Mouse (Mus musculus): ENCODE data around the gene Gm44503. TPM values are rescaled to one million over a fixed set of nuclear protein-coding genes. Genes with fewer than 3 reads are reported as not detected.
A peak's percentile ranks its signal among the peaks of the same experiment; 100 is the strongest.

The Gm44503 gene
- polyA plus RNA-seq (2016; fragmentation: Nextera tagmentation; extraction: Ambion mirVana), result not detected in 2 replicates

DNA sequence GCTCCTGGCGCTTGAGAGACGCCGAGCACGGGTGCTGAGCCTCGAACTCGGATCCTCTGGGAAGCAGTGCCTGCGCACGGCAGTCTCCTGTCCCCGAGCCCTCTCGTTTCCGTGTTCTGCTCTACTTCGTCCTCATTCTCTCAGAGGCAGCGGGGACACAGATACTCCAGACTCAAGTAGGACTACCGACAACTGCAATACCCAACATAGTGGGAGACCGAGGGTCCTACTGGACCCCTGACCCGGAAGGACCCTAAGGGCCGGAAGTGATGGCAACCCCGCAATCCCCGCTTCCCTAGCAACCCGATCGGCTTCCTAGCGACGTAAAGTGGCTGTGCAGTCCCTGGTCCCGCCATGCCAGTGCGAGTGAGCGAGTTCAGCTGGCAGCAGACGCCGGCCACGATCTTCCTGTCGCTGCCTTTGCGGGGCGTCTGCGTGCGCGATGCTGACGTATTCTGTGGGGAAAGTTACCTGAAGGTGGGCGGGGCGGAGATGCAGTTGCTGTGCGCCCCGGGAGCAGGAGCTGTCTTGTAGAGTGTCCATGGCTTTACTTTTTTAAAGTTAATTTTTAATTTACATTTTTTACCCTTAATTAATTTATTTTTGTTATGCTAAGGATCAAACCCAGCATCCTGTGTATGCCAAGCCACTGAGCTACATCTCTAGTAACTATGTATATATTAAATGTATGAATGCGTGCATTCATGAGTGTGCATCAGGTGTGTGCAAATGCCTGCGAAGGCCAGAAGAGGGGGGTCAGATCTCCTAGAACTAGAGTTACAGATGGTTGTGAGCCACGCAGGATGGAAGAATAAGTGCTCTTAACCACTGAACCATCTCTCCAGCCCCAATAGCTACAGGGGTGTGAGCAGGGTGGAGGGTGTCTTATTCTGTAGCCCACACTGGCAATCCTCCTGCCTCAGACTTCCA, at the start of gene Gm44503, which contains the start of gene Dyx1c1:
TSS of gene Gm44503 (plus strand) at position 332 of the 930 bp plus-strand sequence.
TSS of gene Dyx1c1 (plus strand) at position 265 of the 930 bp plus-strand sequence.
- no peaks in the 10 kb centered on the region for H3K27me3 ChIP-seq (ENCODE audit: insufficient read depth, poor library complexity, severe bottlenecking)
- peak within 1 kb of the TSS; percentile 64 for H3K4me3 ChIP-seq
- H3K4me1 ChIP-seq (replicated peaks), result peaks cover 12% of the 10 kb centered on the region
- WGBS, result 3% methylated on average over 43 of the region's 43 CpGs
- no peaks in the 10 kb centered on the region for H3K9me3 ChIP-seq
- DNase-seq (ENCODE audit: low spot score), result peak; percentile 90
- H3K36me3 ChIP-seq, result no peaks in the 10 kb centered on the region
- H3K27ac ChIP-seq, result peak within 1 kb of the TSS; percentile 85

DNA sequence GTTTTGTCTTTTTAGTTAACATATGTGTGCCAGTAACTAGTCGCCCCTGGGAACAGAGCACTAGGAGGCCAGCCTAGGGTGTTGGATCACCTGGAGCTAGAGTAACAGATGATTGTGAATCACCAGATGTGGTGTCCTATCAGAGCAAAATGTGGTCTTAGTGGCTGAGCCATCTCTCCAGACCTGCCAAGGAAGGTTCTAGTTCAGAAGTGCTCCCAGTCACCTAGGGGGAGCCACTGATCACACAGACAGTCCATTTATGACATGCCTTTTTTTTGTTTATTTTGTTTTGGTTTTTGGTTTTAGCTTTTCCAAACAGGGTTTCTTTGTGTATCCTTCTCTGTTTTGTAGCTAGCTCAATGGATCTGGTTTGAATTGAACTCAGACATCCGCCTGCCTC, 47.3 kb upstream of the Gm44503 start:
- Histone ChIP-seq H3K4me3 (no peak overlapping the region), H3K27ac (no peak overlapping the region), H3K9me3 (no peaks in the 10 kb centered on the region), H3K27me3 (ENCODE audit: insufficient read depth, poor library complexity, severe bottlenecking) (no peaks in the 10 kb centered on the region), H3K36me3 (peaks cover 97% of the 10 kb centered on the region), H3K4me1 (replicated peaks) (no peaks in the 10 kb centered on the region)
- DNase-seq (ENCODE audit: low spot score), result no peak
- 93% methylated on average over 2 of the region's 2 CpGs for WGBS

DNA sequence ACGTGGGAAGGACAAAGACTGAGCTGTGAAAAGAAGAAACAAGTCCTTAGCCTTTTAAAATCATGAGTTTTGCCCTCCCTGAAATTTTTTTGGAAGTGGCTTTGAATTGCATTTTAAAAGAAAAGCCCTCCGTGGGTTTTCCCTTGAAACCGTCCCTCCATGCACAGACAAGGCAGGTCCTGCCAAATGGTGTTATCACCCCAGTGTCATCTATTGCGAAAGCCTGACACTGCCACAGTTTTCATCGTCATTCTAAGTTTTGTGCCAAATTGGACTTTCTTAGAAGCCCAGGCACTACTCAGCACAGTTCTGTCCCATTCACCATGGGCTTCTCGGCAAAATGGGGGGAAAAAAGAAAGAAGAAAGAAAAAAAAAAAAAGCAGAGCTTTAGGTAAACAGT, 45.1 kb upstream of the Gm44503 start:
- H3K36me3 ChIP-seq, result peaks cover 84% of the 10 kb centered on the region
- 87% methylated on average over 6 of the region's 6 CpGs for WGBS
- no peaks in the 10 kb centered on the region for H3K4me1 ChIP-seq (replicated peaks)
- no peak overlapping the region for H3K4me3 ChIP-seq
- H3K9me3 ChIP-seq, result no peaks in the 10 kb centered on the region
- no peak for DNase-seq (ENCODE audit: low spot score)
- no peaks in the 10 kb centered on the region for H3K27me3 ChIP-seq (ENCODE audit: insufficient read depth, poor library complexity, severe bottlenecking)
- no peak overlapping the region for H3K27ac ChIP-seq

DNA sequence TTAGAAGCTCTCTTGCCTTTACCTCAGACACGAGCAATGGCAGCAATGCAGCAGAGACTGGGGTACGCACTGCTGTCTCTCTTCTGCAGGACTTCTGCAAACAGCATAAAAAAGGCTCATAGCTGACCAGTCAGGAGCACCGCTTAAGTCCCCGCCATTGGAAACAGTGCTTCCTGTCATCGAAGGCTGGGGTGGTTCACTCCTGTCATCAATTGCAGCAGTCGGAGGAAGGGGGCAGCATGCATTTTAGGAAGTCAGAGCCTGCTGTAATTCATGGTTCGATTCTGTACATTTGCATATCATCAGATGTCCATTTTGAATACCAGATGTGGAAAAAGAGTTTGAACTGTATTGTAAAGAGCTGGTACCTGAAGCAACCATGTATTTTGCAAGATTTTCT, 42.9 kb upstream of the Gm44503 start:
- Histone ChIP-seq H3K4me3 (no peak overlapping the region), H3K4me1 (replicated peaks) (no peaks in the 10 kb centered on the region), H3K27ac (no peak overlapping the region), H3K27me3 (ENCODE audit: insufficient read depth, poor library complexity, severe bottlenecking) (no peaks in the 10 kb centered on the region), H3K9me3 (no peaks in the 10 kb centered on the region), H3K36me3 (peaks cover 62% of the 10 kb centered on the region)
- DNase-seq (ENCODE audit: low spot score), result no peak
- WGBS, result 83% methylated on average over 7 of the region's 7 CpGs

DNA sequence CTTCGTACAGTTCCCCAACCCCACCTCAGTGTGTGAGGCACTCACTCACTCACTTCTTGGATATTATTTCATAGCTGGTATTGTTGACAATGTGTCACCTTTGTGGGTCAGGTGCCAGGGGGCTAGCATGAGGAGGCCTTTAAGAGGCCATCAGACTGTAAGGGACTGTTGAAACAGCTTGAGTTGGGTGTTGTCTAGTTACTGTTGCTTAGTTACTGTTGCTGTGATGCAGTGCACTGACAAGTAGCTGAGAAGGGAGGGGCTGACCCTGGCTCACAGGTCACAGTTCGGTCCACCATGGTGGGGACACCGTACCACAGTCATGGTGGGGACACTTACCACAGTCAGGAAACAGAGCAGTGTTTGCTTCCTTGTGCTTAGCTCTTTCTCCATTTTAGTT, 35.6 kb upstream of the Gm44503 start:
- Histone ChIP-seq H3K27ac (no peak overlapping the region), H3K36me3 (0 out of 2 replicates have a peak, but pooled peaks cover 6% of the 10 kb centered on the region), H3K9me3 (no peaks in the 10 kb centered on the region), H3K4me1 (replicated peaks) (peaks cover 34% of the 10 kb centered on the region), H3K4me3 (no peak overlapping the region), H3K27me3 (ENCODE audit: insufficient read depth, poor library complexity, severe bottlenecking) (peaks cover 22% of the 10 kb centered on the region)
- no peak for DNase-seq (ENCODE audit: low spot score)
- WGBS, result 66% methylated on average over 3 of the region's 3 CpGs

DNA sequence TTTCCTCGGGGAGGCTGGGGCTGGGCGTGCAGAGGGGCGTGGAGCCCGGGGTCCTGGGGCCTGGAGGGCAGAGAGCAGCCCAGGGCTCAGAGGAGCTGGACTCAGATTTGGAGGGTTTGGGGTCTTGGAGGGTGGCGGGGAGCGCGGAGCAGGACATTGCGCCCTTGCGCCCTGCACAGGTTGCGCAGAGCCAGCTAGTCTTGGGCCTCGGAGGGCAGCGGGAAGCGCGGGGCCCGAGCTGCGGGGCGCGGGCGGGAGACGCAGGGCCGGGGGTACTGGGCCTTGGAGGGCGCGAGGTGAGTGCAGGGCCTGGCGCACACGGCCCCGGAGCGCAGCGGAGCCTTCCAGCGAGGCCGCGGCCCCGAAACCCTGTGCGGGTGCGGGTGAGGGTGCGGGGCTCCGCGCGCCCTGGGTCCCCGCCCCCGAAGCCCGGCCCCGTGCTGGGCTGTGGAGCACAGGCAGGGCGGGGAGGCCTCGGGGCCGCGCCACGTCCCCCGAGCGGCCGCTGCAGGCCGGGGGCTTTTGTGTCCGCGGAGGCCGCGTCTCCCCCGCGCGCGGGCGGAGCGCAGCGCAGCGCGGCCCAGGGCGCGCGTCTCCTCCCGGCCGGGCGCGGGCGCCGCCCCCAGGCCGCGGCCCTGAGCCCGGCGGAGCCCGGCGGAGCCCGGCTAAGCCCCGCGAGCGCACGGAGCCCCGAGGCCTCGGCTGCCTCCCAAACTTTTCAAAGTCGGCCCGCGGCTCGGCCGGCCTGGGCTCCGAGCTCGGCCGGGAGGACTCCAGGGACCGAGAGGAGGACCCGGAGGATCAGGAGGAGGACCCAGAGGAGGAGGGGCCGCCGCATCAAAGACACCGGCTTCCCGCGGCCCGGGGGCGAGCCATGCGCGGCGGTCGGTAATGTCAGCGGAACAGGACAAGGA, 33.4 kb upstream of the Gm44503 start, which contains the start of gene Pygo1:
TSS of gene Pygo1 (plus strand) at position 625 of the 914 bp plus-strand sequence.
- peak; percentile 77 for DNase-seq (ENCODE audit: low spot score)
- peak within 1 kb of the TSS; percentile 95 for H3K27ac ChIP-seq
- peaks cover 34% of the 10 kb centered on the region for H3K4me1 ChIP-seq (replicated peaks)
- H3K9me3 ChIP-seq, result no peaks in the 10 kb centered on the region
- WGBS, result under 1% methylated on average over 108 of the region's 108 CpGs
- peaks cover 22% of the 10 kb centered on the region for H3K27me3 ChIP-seq (ENCODE audit: insufficient read depth, poor library complexity, severe bottlenecking)
- H3K36me3 ChIP-seq, result peaks cover 17% of the 10 kb centered on the region; the same call in 1 of the 2 replicates
- peak within 1 kb of the TSS; percentile 74 for H3K4me3 ChIP-seq

DNA sequence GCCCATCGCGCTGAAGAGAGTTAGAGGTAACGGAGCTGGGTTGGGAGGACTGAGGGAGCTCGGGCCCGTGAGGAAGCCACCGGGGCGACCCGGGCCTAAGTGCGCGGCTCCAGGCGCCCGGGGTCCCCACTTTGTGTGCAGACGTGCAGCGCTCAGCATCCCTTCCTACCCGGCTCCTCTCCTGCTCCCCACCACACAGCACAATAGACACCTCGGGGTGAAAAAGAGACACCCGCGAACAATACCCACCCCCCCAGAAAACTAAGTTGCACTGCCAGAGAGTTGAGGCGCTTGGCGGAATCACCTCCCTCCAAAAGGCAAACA, 32.8 kb upstream of the Gm44503 start:
- peaks cover 34% of the 10 kb centered on the region for H3K4me1 ChIP-seq (replicated peaks)
- DNase-seq (ENCODE audit: low spot score), result no peak
- peak overlapping the region; percentile 95 for H3K27ac ChIP-seq
- H3K4me3 ChIP-seq, result peak overlapping the region; percentile 74
- H3K9me3 ChIP-seq, result no peaks in the 10 kb centered on the region
- H3K36me3 ChIP-seq, result peaks cover 17% of the 10 kb centered on the region; the same call in 1 of the 2 replicates
- H3K27me3 ChIP-seq (ENCODE audit: insufficient read depth, poor library complexity, severe bottlenecking), result peaks cover 22% of the 10 kb centered on the region
- WGBS, result 2% methylated on average over 20 of the region's 20 CpGs

DNA sequence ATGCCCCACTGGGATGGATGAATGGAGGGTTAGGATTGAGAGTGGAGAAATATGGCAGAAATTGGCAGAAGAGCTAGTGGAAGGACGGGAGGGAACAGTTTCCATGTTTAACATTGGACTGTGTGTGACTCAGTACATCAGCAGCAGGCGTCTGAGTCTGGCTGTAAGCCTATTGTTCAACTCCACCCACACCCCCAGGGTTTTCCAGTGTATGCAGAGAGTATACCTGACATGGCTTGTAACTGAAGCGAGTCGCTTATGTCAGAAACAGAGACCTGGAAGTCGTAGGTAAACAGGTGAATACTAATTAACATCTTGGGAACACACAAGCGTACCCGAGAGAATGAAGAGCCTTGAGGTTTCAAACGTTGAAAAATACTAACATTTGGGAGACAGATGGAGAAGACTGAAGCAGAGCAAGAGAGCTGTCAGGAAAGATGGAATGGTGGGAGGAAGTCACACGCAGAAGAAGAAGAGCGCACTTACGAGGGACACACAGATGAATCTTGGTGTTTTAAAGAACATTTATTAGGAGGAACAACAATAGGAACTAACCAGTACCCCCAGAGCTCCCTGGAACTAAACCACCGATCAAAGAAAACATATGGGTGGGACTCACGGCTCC, 27.4 kb upstream of the Gm44503 start:
- Histone ChIP-seq H3K27me3 (ENCODE audit: insufficient read depth, poor library complexity, severe bottlenecking) (peaks cover 7% of the 10 kb centered on the region; the same call in 1 of the 2 replicates), H3K4me1 (replicated peaks) (peaks cover 17% of the 10 kb centered on the region), H3K9me3 (0 out of 2 replicates have a peak, but pooled peaks cover 4% of the 10 kb centered on the region), H3K36me3 (peaks cover 51% of the 10 kb centered on the region), H3K27ac (no peak overlapping the region), H3K4me3 (no peak overlapping the region)
- WGBS, result 82% methylated on average over 13 of the region's 13 CpGs
- DNase-seq (ENCODE audit: low spot score), result no peak

DNA sequence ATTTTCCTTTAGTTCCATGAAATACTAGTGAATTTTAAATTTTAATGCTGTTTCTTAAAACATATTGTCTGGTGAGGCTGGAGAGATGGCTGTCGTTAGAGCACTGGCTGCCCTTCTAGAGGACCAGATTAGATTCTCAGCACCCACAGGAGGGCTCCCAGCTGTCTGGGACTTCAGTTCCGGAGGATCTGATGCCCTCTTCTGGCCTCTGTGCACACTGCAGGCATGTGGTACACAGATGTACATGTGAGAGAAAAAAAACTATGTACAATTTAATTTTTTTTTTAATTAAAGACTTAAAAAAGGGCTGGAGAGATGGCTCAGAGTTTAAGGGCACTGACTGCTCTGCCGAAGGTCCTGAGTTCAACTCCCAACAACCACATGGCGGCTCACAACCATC, 23.3 kb upstream of the Gm44503 start:
- no peaks in the 10 kb centered on the region for H3K4me1 ChIP-seq (replicated peaks)
- DNase-seq (ENCODE audit: low spot score), result no peak
- H3K9me3 ChIP-seq, result 0 out of 2 replicates have a peak, but pooled peaks cover 4% of the 10 kb centered on the region
- H3K27me3 ChIP-seq (ENCODE audit: insufficient read depth, poor library complexity, severe bottlenecking), result no peaks in the 10 kb centered on the region
- WGBS, result 85% methylated on average over 4 of the region's 4 CpGs
- H3K36me3 ChIP-seq, result peaks cover 35% of the 10 kb centered on the region
- no peak overlapping the region for H3K4me3 ChIP-seq
- no peak overlapping the region for H3K27ac ChIP-seq

DNA sequence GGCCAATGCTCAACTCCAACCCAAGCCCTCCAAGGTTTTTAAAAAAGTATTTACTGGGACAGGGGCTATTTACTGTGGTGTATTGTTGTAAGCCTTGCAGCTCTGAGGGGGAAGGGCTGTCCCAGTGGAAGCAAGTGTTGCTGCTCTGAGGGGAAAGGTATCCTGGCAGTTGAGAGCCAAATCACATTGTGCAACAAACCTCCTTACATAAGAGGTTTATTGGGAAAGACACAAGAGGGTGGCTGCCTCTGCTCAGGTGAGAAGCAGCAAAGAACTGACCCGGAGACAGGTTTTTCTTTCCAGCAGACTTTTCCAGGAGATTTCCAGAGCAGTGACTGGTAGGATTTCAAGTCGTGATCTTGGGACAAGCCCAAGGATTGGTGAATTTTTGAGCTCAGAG, 22.4 kb upstream of the Gm44503 start:
- Histone ChIP-seq H3K4me3 (no peak overlapping the region), H3K36me3 (peaks cover 35% of the 10 kb centered on the region), H3K9me3 (0 out of 2 replicates have a peak, but pooled peaks cover 4% of the 10 kb centered on the region), H3K4me1 (replicated peaks) (no peaks in the 10 kb centered on the region), H3K27me3 (ENCODE audit: insufficient read depth, poor library complexity, severe bottlenecking) (no peaks in the 10 kb centered on the region), H3K27ac (no peak overlapping the region)
- 75% methylated on average over 2 of the region's 2 CpGs for WGBS
- DNase-seq (ENCODE audit: low spot score), result no peak

DNA sequence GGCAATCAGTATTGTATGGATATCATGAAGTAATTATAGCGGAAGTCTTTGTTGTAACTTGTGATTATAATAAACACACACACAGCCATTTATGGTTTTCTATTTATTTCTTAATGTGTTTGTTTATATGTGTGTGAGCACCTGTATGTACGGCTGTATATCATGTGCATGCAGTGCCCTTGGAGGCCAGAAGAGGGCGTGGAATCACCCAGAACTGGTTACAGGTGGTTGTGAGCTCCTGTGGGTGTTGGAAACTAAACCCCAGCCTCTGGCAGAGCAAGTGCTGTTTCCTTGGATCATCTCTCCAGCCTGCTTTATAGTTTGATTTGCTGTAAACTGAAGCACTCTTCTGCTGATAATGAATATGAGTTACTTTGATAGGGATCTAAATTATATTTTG, 15.2 kb upstream of the Gm44503 start:
- no peak overlapping the region for H3K4me3 ChIP-seq
- H3K9me3 ChIP-seq, result peaks cover 11% of the 10 kb centered on the region; the same call in 1 of the 2 replicates
- no peak for DNase-seq (ENCODE audit: low spot score)
- H3K27ac ChIP-seq, result no peak overlapping the region
- H3K4me1 ChIP-seq (replicated peaks), result no peaks in the 10 kb centered on the region
- WGBS, result 60% methylated on average over 3 of the region's 3 CpGs
- H3K36me3 ChIP-seq, result peaks cover 55% of the 10 kb centered on the region
- no peaks in the 10 kb centered on the region for H3K27me3 ChIP-seq (ENCODE audit: insufficient read depth, poor library complexity, severe bottlenecking)

DNA sequence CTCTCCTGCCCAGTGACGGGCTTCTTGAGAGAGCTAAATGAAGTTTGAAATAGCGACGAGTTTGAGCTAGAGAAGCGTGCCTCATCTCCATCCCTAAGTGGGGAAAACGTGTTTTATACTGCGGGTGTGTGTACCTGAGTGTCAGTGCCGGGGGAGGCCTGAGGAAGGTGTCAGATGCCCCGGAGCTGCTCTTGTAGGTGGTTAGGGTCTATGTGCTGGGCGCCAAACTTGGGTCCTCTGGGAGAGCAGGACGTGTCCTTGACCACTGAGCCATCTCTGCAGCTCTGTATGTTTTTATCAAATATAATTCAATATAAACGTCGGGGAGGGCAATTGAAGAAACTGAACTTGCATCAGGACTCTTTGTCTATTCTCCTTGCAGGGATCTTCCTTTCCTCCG, 14.4 kb upstream of the Gm44503 start:
- H3K27ac ChIP-seq, result no peak overlapping the region
- H3K4me1 ChIP-seq (replicated peaks), result no peaks in the 10 kb centered on the region
- no peak overlapping the region for H3K4me3 ChIP-seq
- DNase-seq (ENCODE audit: low spot score), result no peak
- peaks cover 55% of the 10 kb centered on the region for H3K36me3 ChIP-seq
- WGBS, result 90% methylated on average over 13 of the region's 13 CpGs
- H3K27me3 ChIP-seq (ENCODE audit: insufficient read depth, poor library complexity, severe bottlenecking), result no peaks in the 10 kb centered on the region
- peaks cover 11% of the 10 kb centered on the region; the same call in 1 of the 2 replicates for H3K9me3 ChIP-seq
